Mouse (Mus musculus) embryo, embryonic 11 days (tissue): ENCODE measurements around the gene Ppcs.

Experiments
- DNase-seq: peaks from one replicate; pipeline ENCODE4 v3.0.0-alpha.2; 2015

Ppcs gene

GRCm38 (mm10) chr4:119422294-119422964 is at the start of gene Ppcs, which contains the start of gene Zmynd12:
TSS of gene Ppcs (minus strand) at chr4:119422420.
TSS of gene Zmynd12 (plus strand) at chr4:119422814.
- DNase-seq: peak; percentile 96

DNA sequence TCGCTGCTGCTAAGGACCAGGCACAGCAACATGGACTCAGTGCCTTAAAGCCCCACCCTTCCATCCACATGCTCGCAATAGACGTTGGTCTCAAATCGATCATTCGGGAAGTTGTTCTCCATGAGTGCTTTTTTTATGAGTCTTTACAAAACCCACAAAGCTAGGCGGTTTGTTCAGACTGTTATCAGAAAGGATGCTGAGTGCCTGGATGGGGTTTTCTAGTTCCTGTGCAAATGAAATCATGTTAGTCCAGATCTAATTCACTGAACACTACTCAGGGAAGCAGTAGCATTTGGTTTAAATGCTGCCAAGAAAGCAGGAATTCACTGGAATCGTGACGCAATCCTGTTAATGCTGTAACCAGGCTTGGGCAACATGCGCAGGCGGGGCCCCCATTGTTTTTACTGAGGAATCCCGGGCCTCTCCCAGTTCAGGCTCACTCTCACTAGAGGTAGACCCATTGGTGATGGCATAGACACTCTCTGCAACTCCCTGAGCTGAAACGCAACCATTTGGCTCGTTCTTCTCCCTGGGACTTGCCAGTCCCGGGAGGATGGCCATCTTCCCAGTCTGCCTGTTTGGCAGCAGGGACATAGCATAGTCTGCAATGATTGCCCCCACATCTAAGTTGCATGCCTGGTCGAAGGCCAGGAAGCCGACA is 45.6 kb upstream of the Ppcs start:
- no peak for DNase-seq

DNA sequence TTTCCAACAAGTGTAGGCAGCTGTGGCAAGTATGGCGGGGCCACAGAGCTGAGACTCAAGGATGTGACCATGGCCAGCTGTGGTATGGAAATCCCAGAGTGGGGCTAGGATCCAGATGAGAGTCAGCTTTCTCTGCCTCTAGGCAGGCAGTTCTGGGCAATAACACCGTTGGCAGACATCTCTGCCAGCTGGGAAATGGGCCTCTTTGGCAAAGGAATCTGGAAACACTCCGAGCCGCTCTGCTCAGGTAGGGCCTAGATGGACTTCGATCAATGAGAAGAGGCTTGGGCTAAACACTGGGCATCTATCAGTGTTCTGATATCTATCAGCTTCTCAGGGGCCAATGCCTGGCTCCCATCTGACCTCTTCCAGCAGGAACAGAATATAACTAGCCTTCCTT is 43.6 kb upstream of the Ppcs start:
- DNase-seq: no peak

DNA sequence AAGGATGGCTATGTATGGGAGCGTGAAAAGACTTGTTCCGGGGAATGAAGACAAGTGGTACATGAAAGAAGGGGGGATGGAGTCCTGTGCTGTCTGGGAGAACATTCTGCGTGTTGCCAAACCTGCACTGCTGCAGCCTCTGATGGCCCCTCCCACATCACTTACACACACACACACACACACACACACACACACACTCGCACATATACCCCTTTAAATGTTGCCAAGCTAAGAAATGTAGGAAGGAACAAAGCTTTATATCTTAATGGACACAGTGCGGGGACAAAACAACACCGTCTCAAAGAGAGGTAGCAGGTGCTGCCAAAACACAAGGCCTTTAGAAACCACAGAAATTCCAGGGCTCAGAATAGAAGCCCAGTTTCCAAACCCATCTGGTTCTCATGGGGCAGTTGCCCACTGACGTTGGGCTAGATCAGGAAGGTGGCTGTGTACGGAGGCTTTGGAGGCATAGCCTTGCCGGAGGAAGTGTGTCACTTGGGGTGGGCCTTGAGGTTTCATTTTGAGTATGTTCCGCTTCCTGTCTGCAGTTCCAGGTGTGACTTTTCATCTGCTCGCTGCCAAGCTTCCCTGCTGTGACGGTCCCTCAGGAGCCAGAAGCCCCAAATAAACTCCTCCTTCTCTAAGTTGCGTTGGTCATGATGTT is 41.7 kb upstream of the Ppcs start:
- no peak for DNase-seq

- peak; percentile 55 for DNase-seq
Measured at GRCm38 (mm10) chr4:119462858-119463755, 40.9 kb upstream of the Ppcs start.

DNA sequence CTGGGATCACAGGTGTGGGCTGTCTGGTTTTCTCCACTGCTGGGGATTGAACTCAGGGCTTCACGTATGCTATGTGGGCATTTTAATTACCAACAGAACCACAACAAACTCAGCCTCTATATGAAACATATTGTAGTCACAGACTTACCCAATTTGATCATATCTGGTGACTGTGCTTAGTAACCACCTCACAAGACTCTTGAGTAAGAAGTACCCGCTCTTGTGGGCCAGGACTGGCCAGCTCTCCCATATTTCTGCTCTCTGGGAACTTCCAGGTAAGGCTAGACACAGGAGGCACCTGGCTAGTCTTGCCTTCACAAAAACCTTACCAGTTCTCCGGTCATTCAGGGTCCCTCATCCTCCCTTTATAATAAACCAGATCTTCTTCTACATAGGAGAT is 40.2 kb upstream of the Ppcs start:
- DNase-seq: no peak

- peak; percentile 35 for DNase-seq
Measured at GRCm38 (mm10) chr4:119460728-119461141, 38.5 kb upstream of the Ppcs start.

- peak; percentile 31 for DNase-seq
Measured at GRCm38 (mm10) chr4:119460296-119460695, 38.1 kb upstream of the Ppcs start.

GRCm38 (mm10) chr4:119453533-119453932 is 31.3 kb upstream of the Ppcs start:
- DNase-seq: peak; percentile 42

- DNase-seq: no peak
Measured at GRCm38 (mm10) chr4:119453128-119453527, 30.9 kb upstream of the Ppcs start.

- no peak for DNase-seq
Measured at GRCm38 (mm10) chr4:119450436-119450835, 28.2 kb upstream of the Ppcs start.

GRCm38 (mm10) chr4:119447786-119448185 is 25.6 kb upstream of the Ppcs start:
- no peak for DNase-seq

DNA sequence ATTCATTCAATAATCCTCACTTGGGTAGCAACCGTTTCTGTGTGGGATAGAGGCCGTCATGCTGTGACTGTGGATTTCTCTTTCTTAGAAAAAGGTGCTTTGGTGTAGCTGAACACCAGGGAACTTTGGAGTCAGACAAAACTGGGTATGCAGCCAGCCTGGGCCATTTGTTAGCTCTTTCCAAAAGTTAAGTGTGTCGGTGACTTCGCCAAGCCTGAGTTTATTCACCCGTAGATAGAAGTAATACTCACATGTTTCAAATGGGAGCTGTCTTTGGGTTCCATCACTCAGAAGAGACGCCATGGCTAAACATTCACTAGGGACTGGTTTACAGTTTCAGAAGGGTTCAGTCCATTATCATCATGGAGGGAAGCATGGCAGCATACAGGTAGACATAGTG is 25.0 kb upstream of the Ppcs start:
- no peak for DNase-seq

DNA sequence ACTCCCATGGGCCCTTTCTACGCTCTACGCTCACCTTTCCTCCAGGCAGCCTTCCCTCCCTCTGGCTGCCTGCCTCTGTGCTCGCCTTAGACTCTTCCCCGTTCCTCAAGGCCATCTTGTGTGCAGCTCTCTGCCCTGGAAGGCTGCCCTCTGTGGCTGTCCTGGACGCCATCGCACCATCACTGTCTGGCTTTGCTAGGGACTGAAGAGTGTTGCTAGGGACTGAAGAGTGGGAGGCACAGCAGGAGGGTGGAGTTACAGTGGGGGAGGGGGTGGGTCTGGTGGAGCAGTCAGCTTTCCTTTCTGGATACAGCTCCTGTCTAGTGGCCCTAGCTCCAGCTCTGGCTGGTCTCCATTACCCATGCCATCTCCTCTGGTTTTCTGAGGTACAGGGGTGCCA is 20.3 kb upstream of the Ppcs start:
- DNase-seq: no peak

- DNase-seq: no peak
Measured at GRCm38 (mm10) chr4:119441836-119442235, 19.6 kb upstream of the Ppcs start.

- no peak for DNase-seq
Measured at GRCm38 (mm10) chr4:119437936-119438335, 15.7 kb upstream of the Ppcs start.

DNA sequence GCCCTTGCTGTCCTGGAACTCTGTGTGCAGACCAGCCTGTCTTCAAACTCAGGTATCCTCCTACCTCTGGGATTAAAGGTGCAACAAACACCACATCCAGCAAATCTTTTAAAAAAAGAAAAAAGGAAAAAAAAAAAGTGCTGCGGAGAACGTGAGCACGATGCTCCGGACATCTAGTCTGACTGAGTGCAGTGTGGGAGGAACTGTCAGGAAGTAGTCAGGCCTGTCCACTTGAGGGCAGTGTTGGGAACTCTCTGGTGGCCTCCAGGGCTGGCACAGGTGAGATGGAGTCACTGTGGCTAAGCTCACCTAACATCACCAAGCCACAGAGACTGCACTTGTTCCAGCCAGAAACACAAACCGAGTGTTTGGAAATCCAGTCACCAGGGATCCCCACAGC is 8.5 kb upstream of the Ppcs start:
- peak; percentile 49 for DNase-seq

- DNase-seq: no peak
Measured at GRCm38 (mm10) chr4:119427680-119428079, 5.5 kb upstream of the Ppcs start.

GRCm38 (mm10) chr4:119425601-119426000 is 3.4 kb upstream of the Ppcs start:
- DNase-seq: no peak

DNA sequence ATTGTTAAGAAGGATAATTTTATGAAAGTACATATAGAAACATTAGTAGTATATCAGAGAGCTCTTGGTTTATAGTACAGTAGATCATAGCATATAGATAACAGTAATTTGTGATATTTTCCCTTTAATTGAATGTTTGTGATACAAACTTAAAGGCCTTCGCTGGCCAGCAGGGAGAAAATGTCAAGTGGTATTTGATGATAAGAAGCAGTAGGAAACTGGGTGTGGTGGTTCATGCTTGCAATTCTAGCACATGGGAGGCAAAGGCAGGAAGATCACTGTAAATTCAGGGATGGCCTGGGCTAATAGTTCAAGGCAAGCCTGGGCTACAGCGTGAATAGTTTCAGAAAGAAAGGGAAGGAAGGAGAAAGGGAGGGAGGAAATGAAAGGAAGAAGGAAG is 2.9 kb upstream of the Ppcs start:
- no peak for DNase-seq

DNA sequence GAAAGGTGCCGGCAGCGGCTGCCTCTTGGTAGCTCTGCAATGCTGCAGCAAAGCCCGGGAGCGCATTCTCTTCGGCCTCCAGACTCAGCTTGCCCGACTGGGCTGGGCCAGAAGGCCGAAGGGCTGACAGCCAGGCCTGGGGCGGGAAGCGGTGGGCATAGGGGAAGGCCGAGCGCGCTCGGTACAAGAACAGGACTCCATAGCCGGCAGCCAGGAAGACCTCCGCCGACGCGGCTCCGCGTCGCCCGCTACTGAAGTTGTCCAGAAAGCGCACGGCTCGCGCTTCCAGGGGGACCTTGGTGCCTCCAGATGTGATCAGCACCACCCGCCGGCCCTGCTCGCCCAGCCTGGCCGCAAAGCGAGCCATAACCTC is 313 bp downstream of the Ppcs start:
- DNase-seq: no peak

- no peak for DNase-seq
Measured at GRCm38 (mm10) chr4:119421191-119421590, 1.0 kb downstream of the Ppcs start.

- DNase-seq: no peak
Measured at GRCm38 (mm10) chr4:119417894-119418293, 4.3 kb downstream of the Ppcs start.
